Mouse (Mus musculus): ENCODE measurements around the gene Vars.

DNA sequence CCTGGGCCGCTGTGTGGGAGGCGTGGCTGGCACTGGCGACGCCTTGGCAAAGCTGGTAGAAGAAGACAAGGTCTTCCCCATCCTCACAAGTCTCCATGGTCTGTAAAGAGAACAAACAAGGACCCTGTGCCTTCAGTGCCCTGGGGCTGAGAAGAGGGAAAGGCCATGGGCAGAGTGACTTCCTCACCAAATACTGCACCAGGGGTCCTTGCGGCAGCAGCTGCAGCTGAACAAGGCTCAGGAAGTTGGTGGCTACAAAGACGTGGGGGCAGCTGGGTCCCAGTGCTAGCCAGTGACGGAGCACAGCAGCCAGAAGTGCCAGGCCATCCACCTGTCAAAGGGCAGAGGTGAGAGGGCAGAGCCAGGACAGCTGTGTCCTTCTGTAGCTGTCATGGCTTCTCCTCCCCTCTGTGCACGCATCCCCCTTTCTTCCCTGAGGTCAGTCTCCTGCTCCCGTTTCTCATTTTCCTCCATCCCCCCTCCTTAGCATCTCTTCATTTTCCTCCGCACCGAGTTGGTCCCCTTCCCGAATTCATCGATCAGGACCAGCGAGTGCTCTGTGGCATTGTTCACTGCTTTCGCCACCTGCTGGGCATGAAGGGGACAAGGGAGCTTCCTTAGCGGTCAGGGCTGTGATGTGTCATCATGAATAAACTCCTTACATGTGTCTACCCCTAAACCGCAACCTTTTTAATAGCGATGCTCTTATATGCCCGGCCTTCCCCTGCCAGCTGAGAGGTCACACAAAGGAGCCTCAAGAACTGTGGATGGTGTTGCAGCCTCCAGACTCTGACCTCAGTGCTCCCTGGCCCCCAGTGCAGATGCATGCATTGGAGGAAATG is 29.1 kb downstream of the Vars start:
- no peak for TF ChIP-seq POLR2A (IDR thresholded peaks at IDR 0.05; ENCODE audit: extremely low read depth, insufficient read depth, low read length)
- TF ChIP-seq CTCF (IDR thresholded peaks at IDR 0.05; ENCODE audit: extremely low read depth, insufficient read depth, low read length) = peak; percentile 50

Data from cortical plate, adult 2 months (tissue).